In genomic region chr19:46641420-46642085, GRCm38 (mm10) we compare ENCODE assay signal across 8 mouse cellular contexts. TPM values are rescaled to one million over a fixed set of nuclear protein-coding genes. Genes with fewer than 3 reads are reported as not detected.
DNase-seq lines count a peak whose midpoint lies in the region; ATAC-seq lines count a peak whose summit lies in the region.

No protein-coding gene starts in this region.

- no peak overlapping the region for H3K4me3 ChIP-seq in forebrain, embryonic 11.5 days (ENCODE audit: low read depth, low read length)
- no peak overlapping the region for H3K4me3 ChIP-seq in midbrain, embryonic 13.5 days (replicated peaks)

- ATAC-seq in forebrain, embryonic 11.5 days (replicated peaks; ENCODE audit: low FRiP score), result no peak
- no peak for ATAC-seq in midbrain, embryonic 13.5 days

- peaks cover 12% of the 10 kb centered on the region for H3K4me1 ChIP-seq in forebrain, embryonic 11.5 days (replicated peaks; ENCODE audit: control insufficient read depth, insufficient read depth, low read length)
- peaks cover 57% of the 10 kb centered on the region for H3K4me1 ChIP-seq in midbrain, embryonic 13.5 days (replicated peaks)

- WGBS in forebrain, embryonic 11.5 days, result 72% methylated on average over 19 of the region's 19 CpGs
- 73% methylated on average over 19 of the region's 19 CpGs for WGBS in midbrain, embryonic 13.5 days

- intact Hi-C loops in heart, postnatal 14 days (cut with DNase I), result loop anchor here (1.0 kb wide), 1 partner anchor 17 kb away; no protein-coding TSS in a partner anchor
- intact Hi-C loops in left cerebral cortex, postnatal 14 days (cut with DNase I), result no loop called here

- H3K36me3 ChIP-seq in forebrain, embryonic 11.5 days (ENCODE audit: control insufficient read depth, insufficient read depth, low read length), result no peaks in the 10 kb centered on the region; the same call in 1 of the 2 replicates
- peaks cover 26% of the 10 kb centered on the region for H3K36me3 ChIP-seq in midbrain, embryonic 13.5 days

- peak; percentile 37 for DNase-seq in layer of hippocampus, adult 11-12 months (ENCODE audit: low spot score)
- no peak for DNase-seq in layer of hippocampus, postnatal 14 days (ENCODE audit: low spot score in 2 of 2)
- DNase-seq in forebrain, embryonic 11.5 days (ENCODE audit: low spot score), result no peak
- peak; percentile 73 to 76 for DNase-seq in heart, postnatal 14 days
- DNase-seq in kidney, postnatal 36 days, result peak; percentile 91 to 92
- no peak for DNase-seq in spleen, adult 18-20 months
- no peak for DNase-seq in left cerebral cortex, postnatal 14 days (ENCODE audit: low spot score in 2 of 2)

- H3K9me3 ChIP-seq in forebrain, embryonic 11.5 days (ENCODE audit: control insufficient read depth, low read length), result no peaks in the 10 kb centered on the region
- no peaks in the 10 kb centered on the region for H3K9me3 ChIP-seq in midbrain, embryonic 13.5 days

- H3K4me2 ChIP-seq in forebrain, embryonic 11.5 days (ENCODE audit: low read depth, low read length, severe bottlenecking), result no peak overlapping the region
- H3K4me2 ChIP-seq in midbrain, embryonic 13.5 days (replicated peaks), result no peak overlapping the region

- no peak overlapping the region for H3K9ac ChIP-seq in forebrain, embryonic 11.5 days (ENCODE audit: low read length)
- H3K9ac ChIP-seq in midbrain, embryonic 13.5 days (replicated peaks), result peak overlapping the region; percentile 34; the same call in 1 of the 2 replicates

- H3K27ac ChIP-seq in forebrain, embryonic 11.5 days (ENCODE audit: low read depth, low read length), result peak overlapping the region; percentile 42; the same call in 1 of the 2 replicates
- peak overlapping the region; percentile 71 for H3K27ac ChIP-seq in midbrain, embryonic 13.5 days

- no peaks in the 10 kb centered on the region for H3K27me3 ChIP-seq in forebrain, embryonic 11.5 days (ENCODE audit: control insufficient read depth, insufficient read depth, low read length)
- H3K27me3 ChIP-seq in midbrain, embryonic 13.5 days, result no peaks in the 10 kb centered on the region

RNA-seq across cellular contexts. Expression of gene Cyp17a1, which starts 31.4 kb away (rescaled TPM):
- total RNA-seq in layer of hippocampus, postnatal 14 days (2021), result not detected
- not detected in 2 replicates for polyA plus RNA-seq in forebrain, embryonic 11.5 days (2014; fragmentation: Nextera tagmentation; extraction: Ambion mirVana)
- not detected for total RNA-seq in heart, postnatal 14 days (2021)
- not detected in 2 replicates for polyA plus RNA-seq in midbrain, embryonic 13.5 days (2015; fragmentation: Nextera tagmentation; extraction: Ambion mirVana)
- total RNA-seq in left cerebral cortex, postnatal 14 days (2021), result not detected

RNA-seq across cellular contexts. Expression of gene Wbp1l, which starts 42.7 kb away (rescaled TPM):
- 10 to 100 TPM; 39.8 to 41.8 TPM for total RNA-seq in layer of hippocampus, postnatal 14 days (2021)
- polyA plus RNA-seq in forebrain, embryonic 11.5 days (2014; fragmentation: Nextera tagmentation; extraction: Ambion mirVana), result 41.3 and 41.4 TPM in 2 replicates
- 10 to 100 TPM; 60.3 to 68.7 TPM for total RNA-seq in heart, postnatal 14 days (2021)
- polyA plus RNA-seq in midbrain, embryonic 13.5 days (2015; fragmentation: Nextera tagmentation; extraction: Ambion mirVana), result 38.9 and 41.9 TPM in 2 replicates
- 10 to 100 TPM; 40.5 to 45.8 TPM for total RNA-seq in left cerebral cortex, postnatal 14 days (2021)

RNA-seq across cellular contexts. Expression of gene Borcs7, which starts 48.2 kb away (rescaled TPM):
- total RNA-seq in layer of hippocampus, postnatal 14 days (2021), result 10 to 100 TPM; 18.7 to 21.2 TPM
- 11.3 and 12.6 TPM in 2 replicates for polyA plus RNA-seq in forebrain, embryonic 11.5 days (2014; fragmentation: Nextera tagmentation; extraction: Ambion mirVana)
- 1 to 10 TPM; 8.7 to 9.6 TPM for total RNA-seq in heart, postnatal 14 days (2021)
- 20.1 and 22.3 TPM in 2 replicates for polyA plus RNA-seq in midbrain, embryonic 13.5 days (2015; fragmentation: Nextera tagmentation; extraction: Ambion mirVana)
- 10 to 100 TPM; 21.6 to 22.3 TPM for total RNA-seq in left cerebral cortex, postnatal 14 days (2021)

Comparison
In these comparisons a context has a peak if more than half of its experiments do, and no peak if none do; other contexts are left out.
1. DNase-seq: peak in layer of hippocampus, adult 11-12 months (single experiment), heart, postnatal 14 days (2 of 2) and kidney, postnatal 36 days (2 of 2); none in layer of hippocampus, postnatal 14 days (0 of 2), forebrain, embryonic 11.5 days (single experiment), spleen, adult 18-20 months (0 of 2) and left cerebral cortex, postnatal 14 days (0 of 2).